Mouse (Mus musculus): ENCODE measurements at regions not wholly inside any gene's neighbourhood (a gene's known extent, or its start where the extent isn't known, plus 50 kb on each side); places are given as distances from the start of the nearest gene placed in this dataset.

DNA sequence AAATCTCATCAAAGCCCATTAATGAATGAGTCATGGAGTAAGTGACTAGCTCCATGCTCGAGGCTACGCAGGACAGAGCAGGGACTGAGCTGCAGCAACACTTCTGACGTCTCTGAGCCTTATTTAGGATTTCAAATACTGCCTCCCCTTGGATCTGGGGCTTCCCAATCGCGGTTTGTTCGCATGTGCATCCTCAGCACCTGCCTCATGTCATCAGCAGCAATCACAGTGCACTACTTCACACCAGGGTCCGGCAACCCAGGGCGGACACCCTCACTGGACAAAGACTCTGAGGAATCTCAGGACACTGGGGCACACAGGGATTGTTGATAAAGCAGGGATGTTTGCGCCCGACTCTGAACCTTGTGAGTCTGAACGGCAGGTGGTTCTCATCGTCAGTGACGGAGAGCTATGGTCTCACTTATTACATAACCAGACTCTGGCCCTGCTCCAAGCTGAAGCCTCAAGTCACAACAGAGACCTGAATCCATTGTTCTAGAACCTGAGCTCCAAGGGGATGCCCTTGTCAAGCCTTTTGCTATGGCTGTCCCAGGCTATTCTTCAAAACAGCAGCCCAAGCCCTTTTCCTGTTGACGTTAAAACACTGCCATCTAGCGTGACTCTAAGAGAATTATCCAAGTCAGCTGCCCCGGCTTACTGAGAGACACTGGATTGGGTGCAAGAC is 247.2 kb upstream of the Gm26657 start:
- DNase-seq (ENCODE audit: extremely low read depth, low read depth, low spot score), result no peak

DNA sequence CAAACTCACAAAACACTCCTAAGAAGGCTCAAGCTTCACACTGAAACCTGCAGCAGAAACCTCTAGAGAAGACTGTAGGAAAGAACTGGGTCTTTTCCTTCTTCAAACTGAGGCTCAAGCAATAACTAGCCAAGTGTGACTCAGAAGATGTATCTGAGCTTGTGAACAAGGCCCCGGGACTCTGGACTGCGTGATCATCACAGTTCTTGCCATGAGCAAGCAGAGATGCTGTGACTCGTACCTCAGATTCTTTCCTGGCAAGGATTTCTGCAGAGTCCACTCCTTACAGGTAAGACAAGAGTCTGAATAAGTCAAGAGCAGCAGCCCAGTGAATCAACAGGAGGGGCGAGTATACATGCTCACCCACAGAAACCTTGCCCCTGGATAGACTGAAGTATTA is 250.5 kb upstream of the Gm26657 start:
- DNase-seq (ENCODE audit: extremely low read depth, low read depth, low spot score), result no peak

DNA sequence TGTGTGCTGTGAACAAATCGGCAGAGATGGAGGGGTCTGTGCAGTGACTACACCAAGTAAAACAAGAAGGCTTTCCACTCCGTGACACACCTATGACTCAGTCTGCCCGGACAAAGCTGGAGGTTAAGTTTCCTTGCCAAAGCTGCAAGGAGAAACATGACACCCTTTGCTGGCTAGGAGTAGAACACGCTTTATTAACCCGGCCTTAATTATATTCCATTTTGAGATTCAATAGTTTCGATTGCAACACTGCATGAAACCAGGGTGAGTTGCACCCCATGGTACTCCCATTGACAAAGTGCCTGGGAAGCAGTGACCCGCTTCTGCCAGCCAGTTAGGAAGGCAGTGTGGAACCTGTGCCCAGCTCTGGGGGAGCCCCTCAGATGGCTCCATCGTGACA is 256.2 kb upstream of the Gm26657 start:
- no peak for DNase-seq (ENCODE audit: extremely low read depth, low read depth, low spot score)

DNA sequence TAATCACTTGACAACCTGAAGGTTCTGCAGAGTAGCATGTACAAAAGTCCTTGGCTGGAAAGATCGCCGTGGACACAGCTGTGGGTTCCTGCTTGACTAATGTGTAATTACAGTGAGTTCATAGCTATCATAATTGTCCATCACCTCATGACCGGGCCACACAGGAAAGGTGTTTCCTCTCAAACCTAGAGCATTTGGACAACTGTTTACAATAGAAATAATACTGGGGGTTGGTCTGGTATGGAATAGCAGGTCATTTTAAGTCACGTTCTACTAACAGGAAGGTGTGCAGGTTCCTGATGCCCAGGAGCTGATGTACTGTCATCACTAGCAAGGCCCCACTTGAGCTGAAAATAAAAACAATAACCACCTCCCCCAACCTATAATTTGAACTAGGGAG is 283.1 kb upstream of the Gm26657 start:
- no peak for DNase-seq (ENCODE audit: extremely low read depth, low read depth, low spot score)

DNA sequence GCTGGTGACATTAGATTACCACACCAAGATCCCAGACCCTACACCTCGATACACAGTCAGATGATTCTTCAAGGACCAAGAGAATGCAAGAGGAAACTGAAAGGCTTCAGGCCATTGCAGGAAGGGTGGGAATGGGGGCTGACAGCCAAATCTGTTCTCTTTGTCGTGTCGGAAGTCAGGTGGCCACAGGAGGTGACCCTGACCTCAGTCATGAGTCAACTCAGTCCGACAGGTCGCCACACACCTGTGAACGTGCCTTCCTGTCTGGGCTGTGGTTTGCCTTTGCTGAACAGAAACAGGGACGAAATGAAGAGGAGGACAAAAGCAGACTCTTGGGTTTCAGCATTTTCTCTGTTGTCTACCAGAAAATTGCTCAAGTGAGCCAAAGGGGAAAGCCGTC is 318.3 kb upstream of the Gm26657 start:
- no peak for DNase-seq (ENCODE audit: extremely low read depth, low read depth, low spot score)

DNA sequence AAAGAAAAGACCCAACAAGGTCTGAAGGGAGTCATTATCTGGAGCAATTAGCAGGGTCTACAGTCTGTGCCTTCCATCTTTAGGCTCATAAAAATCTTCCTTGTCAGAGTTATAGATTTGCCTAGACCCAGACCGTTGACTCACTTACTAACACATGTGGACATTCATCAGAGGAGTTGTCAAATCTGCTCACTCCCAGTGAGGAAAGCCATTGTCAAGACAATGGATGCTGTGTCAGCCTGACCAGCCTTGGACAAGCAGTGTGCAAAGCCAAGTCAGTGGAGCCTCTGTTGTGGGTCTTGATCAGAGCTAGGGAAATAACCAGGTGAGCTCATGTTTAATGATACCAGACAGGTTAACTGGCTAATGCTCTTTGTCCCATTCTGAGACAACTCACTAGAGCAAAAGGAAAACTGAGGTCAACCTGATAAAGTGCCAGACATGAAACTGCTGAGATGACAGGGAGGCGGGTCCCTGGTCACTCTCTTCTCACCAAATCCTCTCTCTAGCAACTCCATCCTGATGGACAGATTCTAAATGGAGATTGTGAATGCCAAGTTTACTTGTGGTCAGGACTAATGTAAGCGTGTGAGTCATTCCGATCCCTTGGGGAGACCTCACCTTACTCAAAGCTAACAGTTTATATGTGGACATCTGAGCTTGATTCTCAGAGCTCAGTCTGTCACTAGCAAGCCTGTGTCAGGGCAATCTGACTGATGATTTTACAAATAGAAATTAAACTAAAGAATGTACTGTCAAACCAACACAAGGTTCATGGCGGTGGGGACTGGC is 320.6 kb upstream of the Gm26657 start:
- no peak for DNase-seq (ENCODE audit: extremely low read depth, low read depth, low spot score)

DNA sequence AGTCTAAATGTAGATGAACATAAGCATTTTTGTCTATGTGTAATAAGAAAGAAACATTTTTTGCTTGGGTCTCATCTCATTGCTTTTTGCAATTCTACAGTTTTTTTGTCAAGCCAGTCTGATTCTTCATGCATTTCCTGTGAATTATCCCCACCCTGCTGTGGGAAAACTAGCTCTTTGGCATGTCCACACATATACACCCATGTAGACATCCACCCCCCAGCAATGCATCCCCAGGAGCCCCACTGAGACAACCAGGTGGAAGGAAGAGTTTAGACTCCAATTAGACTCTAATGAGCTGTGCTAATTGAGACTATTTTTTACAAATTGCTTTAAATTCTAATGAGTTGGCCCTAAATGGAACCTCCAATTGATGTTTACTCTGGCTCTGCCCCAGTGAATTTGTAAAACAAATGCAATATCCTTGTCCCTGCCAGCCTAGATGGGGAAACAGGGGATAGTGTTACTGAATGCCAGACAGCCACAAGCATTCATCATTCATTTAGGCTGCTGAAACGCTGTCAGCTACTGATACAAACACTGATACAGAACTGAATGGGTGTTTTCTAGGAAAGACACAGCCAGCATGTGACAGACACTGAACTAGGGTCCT is 328.7 kb upstream of the Gm26657 start:
- peak; percentile 33 for DNase-seq (ENCODE audit: extremely low read depth, low read depth, low spot score)

DNA sequence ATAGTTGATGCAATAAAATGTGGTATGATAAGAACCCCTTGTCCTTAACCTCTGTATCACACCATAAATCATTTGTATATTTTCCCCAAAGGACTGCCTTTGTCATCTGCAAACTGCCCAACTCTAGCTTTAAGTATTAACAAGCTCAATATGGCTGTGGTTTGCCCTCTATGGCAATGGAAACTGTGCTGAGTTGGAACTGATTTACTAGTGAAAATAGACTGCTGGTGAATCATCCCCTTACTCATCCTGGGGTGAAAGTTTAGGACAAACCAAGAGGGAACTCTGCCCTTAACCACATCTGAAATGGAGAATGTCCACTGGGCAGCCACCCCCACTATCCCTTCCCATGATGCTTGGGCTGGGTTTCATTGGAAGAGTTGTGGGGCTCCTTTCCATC is 346.1 kb upstream of the Gm26657 start:
- no peak for DNase-seq (ENCODE audit: extremely low read depth, low read depth, low spot score)

DNA sequence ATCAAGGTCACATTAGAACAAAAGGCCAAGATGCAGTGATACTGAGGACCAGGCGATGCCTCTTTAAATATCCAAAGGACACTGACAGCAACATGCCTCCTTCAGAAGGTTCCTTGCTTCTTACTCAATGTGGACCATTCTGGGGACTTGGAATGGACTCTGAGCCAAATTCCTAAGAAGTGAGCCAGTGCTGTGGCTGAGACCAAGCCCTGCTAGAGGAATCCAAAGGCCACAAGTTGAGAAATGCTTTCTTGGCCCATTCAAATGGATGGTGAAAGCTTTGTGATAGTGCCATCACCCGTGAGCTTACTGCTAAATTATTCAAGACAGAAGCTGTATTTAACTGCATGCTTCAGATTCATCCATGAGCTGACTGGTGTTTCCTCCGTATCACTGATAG is 352.8 kb upstream of the Gm26657 start:
- DNase-seq (ENCODE audit: extremely low read depth, low read depth, low spot score), result peak; percentile 21

DNA sequence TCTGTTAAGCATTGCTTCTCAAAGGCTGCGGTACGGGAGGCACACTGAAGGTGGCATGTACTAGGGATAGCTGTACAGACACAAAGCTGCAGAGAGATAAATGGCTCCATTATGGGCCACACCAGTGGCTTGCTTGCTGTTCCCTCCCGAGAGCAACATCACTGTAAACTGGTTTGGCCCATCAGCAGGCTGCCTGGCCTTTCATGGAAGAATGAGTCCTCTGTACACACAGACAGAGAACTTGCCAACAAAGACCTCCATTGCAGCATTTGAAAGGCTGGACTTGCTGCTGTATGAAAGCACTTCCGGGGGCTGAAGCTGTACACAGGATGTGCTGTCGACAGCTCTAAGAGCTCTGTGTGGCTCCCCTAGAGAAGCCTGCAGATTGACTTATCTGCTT is 364.1 kb upstream of the Gm26657 start:
- DNase-seq (ENCODE audit: extremely low read depth, low read depth, low spot score), result no peak

DNA sequence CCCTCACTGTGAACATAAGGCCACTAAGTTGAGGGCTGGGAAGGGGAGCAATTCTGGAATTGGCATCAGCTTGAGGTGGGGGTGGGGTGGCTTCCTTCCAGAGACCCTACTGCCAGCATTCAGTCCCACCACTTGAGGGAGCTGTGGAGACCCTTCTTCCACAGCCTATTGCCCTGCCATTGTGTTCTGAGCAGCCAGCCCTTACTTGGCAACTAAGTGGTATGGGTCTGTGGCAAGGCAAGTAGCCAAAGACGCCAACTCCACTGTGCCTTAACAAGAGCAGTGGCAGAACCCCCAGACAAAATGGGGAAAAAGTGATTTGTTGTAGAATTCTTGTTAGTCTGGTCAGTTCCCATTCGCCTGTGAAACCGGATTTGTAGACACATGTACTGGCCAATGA is 365.4 kb upstream of the Gm26657 start:
- DNase-seq (ENCODE audit: extremely low read depth, low read depth, low spot score), result no peak

DNA sequence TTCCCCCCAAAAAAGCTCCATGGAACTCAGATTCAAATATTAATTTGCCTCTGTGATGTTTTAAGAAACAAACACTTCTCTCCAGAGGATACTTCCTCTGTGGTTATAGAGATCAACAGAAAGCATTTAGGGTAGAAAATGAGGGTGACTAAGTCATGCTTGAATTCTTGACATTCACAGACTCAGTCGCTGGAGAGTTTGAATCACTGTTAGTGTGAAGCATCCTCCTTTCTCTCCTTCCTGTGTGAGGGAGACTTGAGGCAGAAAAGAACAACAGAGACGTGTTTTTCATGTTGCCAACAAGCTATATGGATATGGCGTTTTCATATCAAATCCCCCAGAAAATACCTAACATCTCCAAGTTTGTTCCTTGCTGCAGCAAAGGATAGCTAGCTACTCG is 366.1 kb upstream of the Gm26657 start:
- DNase-seq (ENCODE audit: extremely low read depth, low read depth, low spot score), result no peak

DNA sequence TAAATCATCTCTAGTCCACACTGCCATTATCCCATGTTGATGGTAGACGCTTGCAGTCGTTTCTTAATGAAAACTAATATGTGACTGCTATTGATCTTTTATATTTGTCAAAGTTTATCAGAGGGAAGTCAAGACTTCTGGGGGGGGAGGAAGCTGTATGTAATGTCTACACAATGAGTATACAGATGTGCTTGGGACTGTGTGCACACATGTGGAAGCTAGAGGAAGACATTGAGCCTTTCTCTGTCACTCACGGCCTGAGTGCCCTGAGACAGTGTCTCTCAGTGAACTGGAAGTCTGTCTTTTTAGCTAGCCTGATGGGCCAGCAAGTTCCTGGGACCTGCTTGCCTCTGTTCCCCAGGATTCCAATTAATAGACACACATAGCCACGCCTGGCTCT is 366.7 kb upstream of the Gm26657 start:
- no peak for DNase-seq (ENCODE audit: extremely low read depth, low read depth, low spot score)

DNA sequence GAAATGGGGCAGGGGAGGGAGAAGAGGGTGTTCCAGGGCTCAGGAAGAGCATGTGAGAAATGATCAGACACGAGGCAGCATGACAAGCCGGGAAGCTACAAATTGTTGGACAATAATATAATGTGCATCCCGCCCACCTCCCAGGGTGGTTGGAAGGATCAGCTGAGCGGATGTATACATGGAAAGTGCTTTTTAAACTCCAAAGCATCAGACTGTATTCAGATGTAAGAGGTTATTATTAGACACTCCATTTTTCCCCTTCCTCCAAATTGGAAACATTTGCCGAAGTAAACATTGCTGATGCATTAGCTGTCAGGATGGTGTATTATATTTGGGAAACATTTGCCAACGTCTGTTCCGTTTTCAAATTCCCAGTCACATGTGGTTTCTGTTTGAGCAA is 367.2 kb upstream of the Gm26657 start:
- no peak for DNase-seq (ENCODE audit: extremely low read depth, low read depth, low spot score)

DNA sequence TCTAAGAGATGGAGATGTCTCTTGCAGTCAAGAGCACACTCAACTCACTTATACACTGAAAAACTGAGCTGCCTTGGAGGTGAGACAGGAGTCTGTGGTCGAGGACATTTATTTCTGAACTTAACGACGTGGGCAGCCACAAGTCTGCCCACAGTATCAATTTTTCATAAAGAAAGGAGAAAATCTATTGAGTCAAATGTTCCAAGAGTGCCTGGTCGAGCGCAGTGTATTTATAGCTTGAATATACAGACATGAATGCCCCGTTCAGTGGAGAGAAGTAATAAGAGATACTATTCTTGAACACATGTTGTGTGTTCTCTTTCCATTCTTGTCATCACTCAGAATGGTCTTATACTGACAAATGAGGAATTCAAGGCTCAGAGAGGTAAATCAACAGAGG is 375.3 kb upstream of the Gm26657 start:
- no peak for DNase-seq (ENCODE audit: extremely low read depth, low read depth, low spot score)

DNA sequence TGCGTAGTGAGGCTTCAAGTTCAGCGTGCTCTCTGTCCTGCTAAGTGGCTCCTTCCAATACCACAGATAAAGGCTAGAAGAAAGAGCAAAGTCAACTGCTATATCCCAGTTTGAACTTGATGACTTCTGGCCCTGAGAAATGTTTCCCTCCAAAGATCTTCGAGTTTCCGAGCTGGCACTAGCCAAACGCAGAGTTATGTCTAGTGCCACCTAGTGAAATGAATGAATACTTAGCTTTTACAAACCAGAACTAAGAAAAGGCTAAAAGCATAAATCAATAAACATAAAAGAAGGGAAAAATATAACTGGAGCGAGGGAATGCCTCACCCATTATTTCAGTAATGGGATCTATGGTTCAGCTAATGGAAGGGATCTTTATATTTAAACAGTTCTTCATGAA is 377.7 kb upstream of the Gm26657 start:
- DNase-seq (ENCODE audit: extremely low read depth, low read depth, low spot score), result no peak

DNA sequence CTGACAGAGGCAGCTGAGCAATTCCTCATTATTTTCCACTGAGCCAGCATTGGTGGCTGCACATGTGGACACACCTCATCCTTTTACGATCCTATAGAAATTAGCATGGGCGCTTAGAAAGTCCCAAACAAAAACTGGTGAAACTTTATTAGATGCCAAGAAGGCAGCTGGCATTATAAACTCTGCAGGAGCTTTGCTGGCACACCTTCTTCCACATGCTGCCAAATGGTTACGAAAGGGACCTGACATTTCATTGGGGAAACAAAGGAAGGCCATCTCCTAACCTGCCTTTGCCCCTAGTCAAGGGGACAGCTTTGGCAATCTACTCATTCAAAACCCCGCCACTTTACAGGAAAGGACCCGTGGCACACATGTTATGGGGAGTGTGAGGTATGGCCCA is 390.7 kb upstream of the Gm26657 start:
- peak; percentile 43 for DNase-seq (ENCODE audit: extremely low read depth, low read depth, low spot score)

DNA sequence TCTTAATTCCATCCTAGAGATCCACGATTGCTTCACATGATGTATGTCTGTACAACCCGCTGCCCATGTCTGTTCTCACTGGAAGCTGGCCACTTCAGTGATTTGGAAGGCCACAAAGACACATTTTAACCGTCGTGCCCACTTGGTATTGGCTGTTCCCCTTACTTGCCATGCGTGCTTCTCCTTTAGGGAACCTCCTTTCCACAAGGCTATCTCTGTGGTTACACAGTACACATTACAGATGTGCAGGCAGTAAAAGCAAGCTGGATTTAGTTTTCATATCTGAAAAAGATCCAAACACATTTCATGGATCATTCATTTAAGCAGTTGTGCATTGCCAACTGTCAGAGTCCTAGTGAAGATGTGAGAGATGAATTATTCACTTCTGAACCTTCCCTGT is 414.7 kb upstream of the Gm26657 start:
- no peak for DNase-seq (ENCODE audit: extremely low read depth, low read depth, low spot score)

DNA sequence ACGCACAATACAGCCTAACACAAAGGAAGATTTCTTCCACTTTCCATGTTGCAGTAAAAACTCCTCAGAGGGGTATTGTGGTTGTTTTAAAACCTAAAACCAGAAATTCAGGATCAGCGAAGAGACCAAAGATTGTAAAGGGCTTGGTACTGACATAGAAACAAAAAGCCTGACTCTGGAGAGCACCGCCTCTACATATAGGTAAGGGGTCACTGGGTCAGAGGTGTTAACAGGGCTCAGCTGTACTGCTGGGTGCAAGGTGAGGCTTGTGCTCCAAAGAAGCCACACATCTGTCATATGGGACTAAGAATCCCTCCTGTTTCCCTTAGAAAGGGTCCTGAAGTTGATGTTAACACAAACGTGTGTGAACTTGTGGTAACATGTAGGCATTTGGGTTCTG is 420.7 kb upstream of the Gm26657 start:
- DNase-seq (ENCODE audit: extremely low read depth, low read depth, low spot score), result no peak

DNA sequence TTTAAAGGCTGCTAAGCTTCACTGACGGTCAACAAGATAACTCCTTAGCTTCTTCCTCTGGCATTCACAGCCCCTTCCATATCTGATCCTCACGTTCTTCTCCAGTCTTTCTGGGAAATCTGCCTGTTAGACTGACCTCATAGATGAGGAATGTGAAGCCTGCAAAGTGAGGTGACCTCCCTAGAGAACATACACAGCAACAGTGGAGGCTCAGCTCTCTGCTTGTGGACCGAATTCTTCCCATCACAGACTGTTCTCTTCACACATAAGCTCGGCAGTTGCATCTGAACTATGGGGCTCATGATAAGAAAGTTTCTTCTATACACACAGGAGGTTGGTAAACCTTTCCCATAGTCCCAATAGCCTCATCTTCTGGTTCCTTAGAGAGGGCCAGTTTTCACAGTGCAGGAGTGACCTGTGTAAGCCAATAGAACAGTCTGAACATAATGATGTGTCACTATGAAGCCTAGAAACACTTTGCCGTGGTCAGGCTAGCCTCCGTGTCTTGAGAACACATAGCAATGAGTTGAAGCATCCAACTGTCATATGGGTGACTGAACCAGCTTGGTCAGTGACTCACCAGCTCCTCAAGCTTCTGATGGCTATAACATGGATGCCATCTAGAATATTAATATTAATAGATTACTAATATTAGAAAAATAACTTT is 434.1 kb upstream of the Gm26657 start:
- no peak for DNase-seq (ENCODE audit: extremely low read depth, low read depth, low spot score)

DNA sequence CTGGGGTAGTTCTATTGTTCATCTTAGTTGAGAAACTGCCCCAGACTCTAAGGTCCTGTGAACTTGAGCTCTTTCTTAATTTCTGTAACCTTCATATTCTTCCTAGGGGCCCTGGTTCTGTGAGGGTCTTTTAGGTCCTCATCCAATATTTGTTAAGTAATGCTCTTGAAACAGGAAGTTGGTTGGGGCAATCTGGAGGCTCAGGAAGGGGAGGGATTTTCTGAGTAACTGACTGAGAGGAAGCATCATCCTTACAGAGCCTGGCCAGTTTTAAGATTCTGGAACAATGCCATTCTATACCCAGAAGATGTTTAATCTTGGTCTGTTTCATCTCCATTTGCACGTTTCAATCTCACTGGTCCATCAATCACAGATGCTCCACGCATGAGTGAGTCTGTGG is 435.6 kb upstream of the Gm26657 start:
- DNase-seq (ENCODE audit: extremely low read depth, low read depth, low spot score), result no peak

DNA sequence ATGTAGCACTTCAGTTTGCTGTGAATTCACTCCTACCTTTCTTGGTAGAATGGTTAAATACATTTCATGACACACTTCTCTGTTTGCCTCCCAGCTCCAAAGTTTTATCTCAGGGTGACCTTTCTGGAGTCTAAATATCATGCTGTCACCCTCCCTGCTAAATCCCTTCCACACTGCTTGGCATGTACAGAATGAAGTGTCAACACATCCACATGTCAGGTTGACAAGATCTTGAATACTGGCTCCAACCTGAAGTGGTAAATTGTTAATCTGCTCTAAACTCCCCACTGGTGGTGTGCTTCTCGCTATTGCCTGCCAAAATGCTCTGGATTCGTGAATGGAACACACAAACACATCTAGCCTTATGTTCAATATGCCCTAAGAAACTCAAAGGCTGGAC is 451.9 kb upstream of the Gm26657 start:
- DNase-seq (ENCODE audit: extremely low read depth, low read depth, low spot score), result no peak

All from fat pad, adult 2 months (tissue).